In the genomic region with DNA sequence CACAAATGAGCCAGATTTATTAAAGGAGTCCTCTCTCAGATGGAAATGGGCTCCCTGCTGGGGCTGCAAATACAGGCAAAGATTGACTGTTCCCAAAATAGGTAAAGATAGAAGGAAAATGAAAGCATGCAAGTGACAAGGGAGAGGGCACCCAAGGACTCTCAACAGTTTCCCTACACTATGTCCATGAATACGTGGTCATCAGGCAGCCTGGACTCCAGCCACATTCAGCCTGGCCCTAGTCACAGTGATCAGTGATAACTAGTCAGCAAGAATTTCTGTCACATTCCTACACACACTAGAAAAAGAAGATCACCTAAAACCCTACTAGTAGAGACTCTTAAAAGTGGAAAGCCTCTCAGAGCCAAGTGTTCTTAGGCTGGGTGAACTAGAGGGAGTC, we compare ENCODE assay signal across 25 mouse cellular contexts. TPM values are rescaled to one million over a fixed set of nuclear protein-coding genes. Genes with fewer than 3 reads are reported as not detected.
"Had no signal": no experiment of that assay in that cellular context is flagged by ENCODE, and none has a peak within 500 bp of the region (broad histone marks: within the 10 kb centered on the region; RNA-seq: fewer than 3 reads in every experiment).

No protein-coding gene starts in this region.

- H3K4me3 ChIP-seq: layer of hippocampus, adult 2 months; limb, embryonic 10.5 days; limb, embryonic 13.5 days; liver, embryonic 12.5 days; liver, embryonic 15.5 days; lung, embryonic 15.5 days; megakaryocyte, embryonic 14.5 days; midbrain, embryonic 10.5 days; midbrain, embryonic 13.5 days; myocyte; neural tube, embryonic 13.5 days had no signal

- H3K4me2 ChIP-seq: limb, embryonic 13.5 days; liver, embryonic 12.5 days; liver, embryonic 15.5 days; lung, embryonic 15.5 days; midbrain, embryonic 13.5 days; neural tube, embryonic 13.5 days had no signal

- H3K36me3 ChIP-seq: limb, embryonic 10.5 days; limb, embryonic 13.5 days; liver, embryonic 12.5 days; liver, embryonic 15.5 days; lung, embryonic 15.5 days; midbrain, embryonic 10.5 days; midbrain, embryonic 13.5 days; neural tube, embryonic 13.5 days had no signal

- H3K27ac ChIP-seq: kidney, postnatal 0 days; layer of hippocampus, adult 2 months; limb, embryonic 10.5 days; limb, embryonic 13.5 days; liver, embryonic 12.5 days; liver, embryonic 15.5 days; lung, embryonic 15.5 days; midbrain, embryonic 10.5 days; midbrain, embryonic 13.5 days; neural tube, embryonic 13.5 days had no signal

- H3K9me3 ChIP-seq: limb, embryonic 10.5 days; limb, embryonic 13.5 days; liver, embryonic 12.5 days; liver, embryonic 15.5 days; lung, embryonic 15.5 days; megakaryocyte, embryonic 14.5 days; midbrain, embryonic 10.5 days; midbrain, embryonic 13.5 days; neural tube, embryonic 13.5 days had no signal

- H3K4me1 ChIP-seq: limb, embryonic 10.5 days; limb, embryonic 13.5 days; liver, embryonic 12.5 days; liver, embryonic 15.5 days; lung, embryonic 15.5 days; megakaryocyte, embryonic 14.5 days; neural tube, embryonic 13.5 days had no signal

- ATAC-seq: liver, embryonic 12.5 days; midbrain, embryonic 13.5 days; midbrain, embryonic 16.5 days had no signal

- H3K27me3 ChIP-seq: limb, embryonic 13.5 days; liver, embryonic 12.5 days; liver, embryonic 15.5 days; lung, embryonic 15.5 days; megakaryocyte, embryonic 14.5 days; midbrain, embryonic 13.5 days; neural tube, embryonic 13.5 days had no signal

- DNase-seq: kidney, postnatal 25 days; layer of hippocampus, adult 9-11 months; liver; lung, adult 18-20 months; lung, postnatal 10 days; lung, postnatal 36 days; retina, postnatal 1 day; thymus, adult 2 months; thymus, postnatal 14 days; thymus, postnatal 4 days had no signal

- H3K9ac ChIP-seq: limb, embryonic 13.5 days; liver, embryonic 12.5 days; liver, embryonic 15.5 days; lung, embryonic 15.5 days; midbrain, embryonic 13.5 days; neural tube, embryonic 13.5 days had no signal

RNA-seq across cellular contexts. Expression of a gene that starts 56.9 kb away (rescaled TPM):
- total RNA-seq: monocyte, adult 5-6 weeks; neutrophil, adult 5-6 weeks had no signal
